Mouse (Mus musculus): Measurements from ENCODE around the gene Golga2. TPM values are rescaled to one million over a fixed set of nuclear protein-coding genes. Genes with fewer than 3 reads are reported as not detected.

Golga2 gene
- total RNA-seq, 4 experiments from 2014 or later: 87.7 to 91.0 (median 89.3) TPM

DNA sequence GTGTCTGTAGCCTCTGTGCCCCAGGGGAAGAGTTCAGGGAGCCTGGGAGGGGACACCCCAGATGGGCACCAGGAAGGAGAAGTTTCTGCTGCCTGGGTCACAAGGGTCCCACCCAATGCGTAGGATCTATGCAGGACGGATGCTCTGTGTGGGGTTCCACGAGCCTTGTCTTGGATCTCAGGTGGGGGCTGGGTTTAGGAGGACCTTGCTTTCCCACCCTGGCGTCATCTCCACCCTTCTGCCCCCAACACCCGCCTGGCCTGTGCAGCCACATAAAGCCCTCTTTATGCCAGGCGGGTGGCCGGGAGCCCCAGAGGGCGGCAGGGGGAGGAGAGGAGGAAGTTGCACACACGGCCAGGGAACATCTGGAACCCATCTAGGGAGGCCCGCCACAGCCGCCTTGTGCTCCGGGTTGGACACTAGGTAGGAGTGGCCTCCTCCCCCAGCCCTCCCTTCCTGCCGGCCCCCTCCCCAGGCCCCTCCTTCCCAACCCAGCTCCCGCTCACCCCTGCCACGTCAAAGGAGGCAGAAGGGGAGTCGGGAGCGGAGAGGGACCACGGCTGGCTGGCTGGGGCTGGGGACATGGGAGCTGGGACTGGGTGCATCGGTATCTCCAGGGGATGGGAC lies 30.7 kb downstream of the Golga2 start:
- no peak for DNase-seq (ENCODE audit: low spot score in 2 of 2)

DNA sequence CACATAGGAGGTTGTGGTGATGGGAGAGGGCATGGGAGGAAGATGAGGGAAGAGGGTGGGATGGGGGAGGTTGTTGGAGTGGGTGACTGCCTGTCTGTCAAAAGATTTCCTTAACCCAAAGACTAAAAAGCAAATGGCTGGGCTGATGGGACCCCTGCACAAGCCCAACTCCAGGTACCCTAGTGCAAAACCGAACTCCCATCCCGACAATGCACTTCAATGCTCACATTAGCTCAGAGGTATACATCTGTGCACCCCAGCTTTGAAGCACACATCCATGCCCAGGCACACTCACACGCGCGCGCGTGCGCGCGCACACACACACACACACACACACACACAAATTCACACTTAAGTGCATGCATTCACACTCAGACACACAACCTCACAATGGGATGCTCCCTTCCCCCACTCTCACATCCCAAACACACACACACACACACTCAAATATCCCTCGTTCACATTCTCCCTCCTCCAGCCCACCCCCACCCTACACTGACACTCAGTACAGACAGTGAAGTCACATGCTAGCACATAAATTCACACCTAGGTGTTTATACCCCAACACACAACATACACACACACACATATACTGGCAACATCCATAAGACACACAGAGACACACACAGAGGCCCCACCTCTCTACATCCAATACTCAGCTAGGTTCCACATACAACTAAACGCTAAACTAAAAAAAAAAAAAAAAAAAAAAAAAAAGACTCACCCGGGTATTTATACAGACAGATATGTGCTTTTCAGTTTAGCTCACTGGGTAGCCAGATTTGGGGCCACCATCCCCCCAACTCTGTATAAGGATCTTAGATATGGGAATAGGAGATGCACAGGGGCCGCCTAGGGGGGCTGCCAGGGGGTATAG lies 31.8 kb downstream of the Golga2 start:
- DNase-seq (ENCODE audit: low spot score in 2 of 2): no peak

DNA sequence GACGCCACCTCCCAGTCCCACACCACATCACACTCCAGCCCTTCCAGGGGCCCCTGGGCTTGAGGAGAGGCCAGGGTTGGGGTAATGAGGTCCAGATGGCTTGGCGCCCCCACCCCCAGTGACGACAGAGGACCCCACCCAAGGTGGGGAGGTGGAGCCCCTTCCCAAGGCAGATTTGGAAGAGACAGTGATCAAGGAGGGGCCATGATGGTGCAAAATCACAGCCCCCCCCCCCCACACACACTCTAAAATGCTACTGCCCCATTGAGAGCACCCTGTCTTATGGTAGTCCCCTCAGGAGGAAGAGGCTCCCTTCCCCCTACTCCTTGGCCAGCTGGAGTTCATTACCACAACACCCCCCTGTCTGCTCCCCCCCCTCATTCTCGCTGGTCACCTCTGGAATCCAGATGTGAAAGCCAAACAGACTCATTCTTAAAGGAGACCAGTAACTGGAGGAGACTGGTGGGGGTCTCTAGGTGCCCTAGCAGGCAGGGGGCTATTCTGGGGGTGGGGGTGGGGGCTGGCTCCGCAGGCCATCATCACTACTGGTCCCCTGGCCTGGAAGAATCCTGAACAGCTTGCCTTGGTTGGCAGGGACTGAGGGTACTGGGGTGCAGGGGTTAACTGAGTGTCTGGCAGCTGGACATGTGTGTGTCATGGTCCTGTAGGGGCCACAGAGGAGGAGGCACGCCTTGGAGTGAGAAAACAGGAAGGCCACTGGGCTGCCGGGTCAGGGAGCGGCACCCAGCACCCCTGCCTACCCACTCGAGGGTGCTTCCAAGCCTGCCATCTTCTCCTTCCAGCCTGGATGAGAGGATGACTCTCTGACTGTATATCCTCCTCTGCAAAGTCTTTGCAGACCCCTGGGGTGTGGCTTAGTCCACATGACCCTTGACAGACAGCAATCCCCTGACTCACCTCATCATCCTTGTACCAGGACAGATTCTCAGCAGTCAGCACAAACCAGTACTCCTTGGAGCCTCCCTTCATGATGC lies 32.7 kb downstream of the Golga2 start:
- no peak for DNase-seq (ENCODE audit: low spot score in 2 of 2)

DNA sequence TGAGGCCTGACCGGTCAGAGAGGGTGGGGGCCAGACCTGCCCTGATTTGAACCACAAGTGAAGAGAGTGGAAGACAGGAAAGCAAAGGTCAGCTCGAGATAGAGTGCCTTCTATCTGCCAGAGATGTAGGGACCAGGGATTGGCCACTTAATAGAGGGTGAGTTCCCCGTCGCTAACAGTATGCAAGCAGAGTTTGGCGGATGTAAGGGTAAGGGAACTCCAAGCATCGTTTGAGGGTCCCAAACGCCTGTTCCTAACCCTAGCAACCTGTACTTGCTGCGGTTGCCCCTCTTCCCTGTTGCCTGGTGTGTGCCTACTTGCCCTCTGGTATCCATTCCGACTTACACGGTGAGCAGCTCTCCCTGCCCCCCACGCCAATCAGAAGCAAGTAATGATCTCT lies 33.5 kb downstream of the Golga2 start:
- no peak for DNase-seq (ENCODE audit: low spot score in 2 of 2)

DNA sequence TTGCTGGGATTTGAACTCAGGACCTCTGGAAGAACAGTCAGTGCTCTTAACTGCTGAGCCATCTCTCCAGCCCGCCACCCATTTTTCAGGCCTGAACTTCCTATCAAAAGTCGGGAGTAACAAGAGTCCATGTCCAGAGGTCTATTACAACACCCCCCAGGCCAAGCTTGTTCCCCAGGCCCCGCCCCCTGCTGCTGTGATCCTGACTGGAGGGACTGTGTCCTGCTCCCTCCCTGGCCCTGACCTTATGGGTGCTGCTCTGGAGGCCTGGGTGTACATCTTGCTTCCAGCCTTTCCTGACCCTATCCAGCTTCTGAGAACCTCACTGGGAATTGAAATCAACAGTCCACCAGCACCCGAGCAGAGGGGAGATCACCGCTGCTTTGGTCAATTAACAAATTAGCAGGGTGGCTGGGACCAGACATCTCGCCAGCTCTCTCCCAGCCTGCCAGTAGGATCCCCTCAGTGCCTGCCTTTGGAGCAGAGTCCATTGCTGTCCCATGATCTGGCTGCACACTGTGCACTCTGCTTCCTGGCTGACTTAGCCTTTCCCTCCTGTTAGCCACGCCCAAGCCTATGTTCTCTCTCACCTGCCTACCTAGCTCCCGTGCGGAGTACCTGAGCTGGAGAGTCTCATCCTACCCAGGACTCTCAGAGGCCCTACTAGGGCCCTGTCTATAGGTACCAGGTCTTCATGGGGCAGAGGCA lies 34.6 kb downstream of the Golga2 start:
- no peak for DNase-seq (ENCODE audit: low spot score in 2 of 2)

DNA sequence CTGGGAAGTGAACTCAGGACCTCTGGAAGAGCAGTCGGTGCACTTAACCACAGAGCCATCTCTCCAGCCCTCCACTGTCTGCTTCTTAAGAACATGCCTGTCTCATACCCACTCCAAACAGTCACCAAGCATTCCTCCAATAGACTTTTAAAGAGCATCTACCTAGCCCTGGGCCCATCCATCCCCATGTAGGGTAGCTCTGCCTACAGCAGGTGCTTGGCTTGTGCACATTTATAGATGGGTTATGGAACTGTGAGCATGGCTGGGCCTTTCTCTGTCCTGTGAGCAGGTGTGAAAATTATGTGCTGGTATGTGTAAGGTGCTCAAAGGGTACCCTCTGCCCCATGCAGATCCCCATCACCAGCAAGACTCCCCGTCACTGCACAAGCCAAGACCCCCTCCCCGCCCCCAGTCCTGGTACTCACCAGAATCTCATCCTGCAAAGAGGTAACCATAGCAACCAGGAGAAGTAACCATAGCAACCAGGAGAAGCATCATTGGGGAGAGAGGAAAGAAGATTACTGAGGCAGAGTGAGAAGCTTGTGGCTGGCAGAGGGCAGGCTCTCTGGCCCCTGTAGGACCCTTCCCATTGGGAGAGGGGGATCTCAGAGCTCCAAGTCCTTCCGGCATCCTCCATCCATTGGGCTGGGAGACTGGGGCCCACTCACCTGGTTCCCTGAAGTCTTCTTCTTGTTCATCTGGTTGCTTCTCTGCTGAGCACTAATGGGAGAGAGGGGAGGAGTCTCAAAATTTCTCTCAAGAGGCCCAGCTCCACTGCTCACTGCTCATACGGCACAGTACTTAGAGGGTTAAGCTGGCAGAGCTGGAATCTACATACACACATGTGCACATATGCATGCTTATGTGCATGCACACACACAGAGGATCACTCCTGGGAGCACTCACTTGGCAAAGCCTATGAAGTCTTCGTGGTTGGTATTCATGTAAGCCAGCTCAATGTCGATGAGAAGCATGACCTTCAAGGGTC lies 35.9 kb downstream of the Golga2 start:
- no peak for DNase-seq (ENCODE audit: low spot score in 2 of 2)

DNA sequence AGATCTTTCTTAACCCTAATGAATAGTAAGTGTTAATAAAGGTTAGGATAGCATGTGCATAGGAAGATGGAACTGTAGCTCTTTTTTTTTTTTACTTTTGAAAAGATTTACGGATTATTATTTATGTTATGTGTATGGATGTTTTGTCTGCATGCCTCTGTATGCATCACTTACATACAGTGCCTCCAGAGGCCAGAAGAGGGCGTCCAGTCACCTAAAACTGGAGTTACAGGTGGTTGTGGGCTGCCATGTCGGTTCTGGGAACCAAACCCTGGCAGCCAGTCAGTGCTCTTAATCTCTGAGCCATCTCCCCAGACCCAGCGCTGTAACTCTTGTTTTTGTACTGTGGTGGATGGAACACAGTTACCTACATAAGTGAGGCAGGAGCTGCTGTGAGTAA lies 37.1 kb downstream of the Golga2 start:
- DNase-seq (ENCODE audit: low spot score in 2 of 2): no peak

DNA sequence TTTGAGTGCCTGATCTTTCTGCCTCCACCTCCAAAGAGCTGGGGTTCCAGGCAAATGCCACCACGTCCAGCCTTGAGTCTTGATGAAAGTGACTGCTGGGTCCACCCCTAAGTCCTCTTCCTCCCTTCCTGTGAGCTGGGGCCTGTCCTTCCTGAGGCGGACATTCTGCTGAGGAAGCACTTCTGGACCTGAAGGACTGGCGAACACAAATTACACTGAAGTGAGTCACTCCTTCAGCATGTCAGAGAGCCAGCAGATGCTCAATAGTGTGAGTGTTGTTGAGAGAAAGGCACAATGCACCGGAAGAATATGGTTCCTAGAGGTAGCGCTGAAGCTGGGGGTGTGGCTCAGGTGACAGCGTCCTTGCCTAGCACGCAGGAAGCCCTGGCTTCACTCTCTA lies 38.2 kb downstream of the Golga2 start:
- no peak for DNase-seq (ENCODE audit: low spot score in 2 of 2)

DNA sequence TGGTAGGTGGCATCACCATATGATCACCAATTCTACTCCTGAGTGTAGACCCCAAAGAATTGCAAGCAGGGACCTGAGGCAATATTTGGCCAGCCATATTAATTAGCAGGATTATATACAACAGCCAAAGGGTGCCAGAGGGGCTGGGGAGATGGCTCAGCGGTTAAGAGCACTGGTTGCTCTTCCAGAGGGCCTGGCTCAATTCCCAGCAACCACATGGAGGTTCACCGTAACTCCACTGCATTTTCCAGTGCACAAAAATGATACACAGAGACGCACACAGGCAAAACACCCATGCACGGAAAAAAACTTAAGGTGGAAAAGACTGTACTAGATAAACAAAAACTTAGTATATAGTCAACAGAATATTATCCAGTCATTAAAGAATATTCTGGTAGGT lies 40.0 kb downstream of the Golga2 start:
- DNase-seq (ENCODE audit: low spot score in 2 of 2): no peak

DNA sequence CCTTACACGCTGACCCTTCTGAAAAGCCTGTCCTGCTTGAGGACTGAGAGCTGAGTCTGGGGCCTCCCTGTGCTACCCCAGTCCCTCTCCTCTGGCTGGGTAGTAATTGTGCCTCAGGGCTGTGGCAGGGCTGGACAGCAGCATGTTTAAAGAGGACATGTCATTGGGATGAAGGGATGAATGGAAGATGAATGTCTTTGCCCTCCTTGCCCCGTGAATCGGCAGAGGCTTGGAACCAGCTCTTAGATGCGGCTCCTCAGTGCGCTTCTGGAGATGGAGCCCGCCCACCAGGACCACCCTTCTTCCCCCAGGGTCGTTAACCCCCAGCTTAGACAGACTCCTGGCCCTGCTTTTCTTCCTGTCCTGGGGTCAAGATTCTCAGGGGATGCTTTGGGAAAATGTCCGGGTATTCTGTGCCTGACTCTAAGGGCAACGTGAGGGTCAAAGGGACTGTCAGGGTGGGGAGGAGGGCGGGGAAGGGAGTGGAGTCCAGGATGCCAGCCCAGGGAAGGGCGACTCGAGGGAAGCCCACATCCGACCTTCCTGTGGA lies 41.8 kb downstream of the Golga2 start:
- DNase-seq (ENCODE audit: low spot score in 2 of 2): no peak

DNA sequence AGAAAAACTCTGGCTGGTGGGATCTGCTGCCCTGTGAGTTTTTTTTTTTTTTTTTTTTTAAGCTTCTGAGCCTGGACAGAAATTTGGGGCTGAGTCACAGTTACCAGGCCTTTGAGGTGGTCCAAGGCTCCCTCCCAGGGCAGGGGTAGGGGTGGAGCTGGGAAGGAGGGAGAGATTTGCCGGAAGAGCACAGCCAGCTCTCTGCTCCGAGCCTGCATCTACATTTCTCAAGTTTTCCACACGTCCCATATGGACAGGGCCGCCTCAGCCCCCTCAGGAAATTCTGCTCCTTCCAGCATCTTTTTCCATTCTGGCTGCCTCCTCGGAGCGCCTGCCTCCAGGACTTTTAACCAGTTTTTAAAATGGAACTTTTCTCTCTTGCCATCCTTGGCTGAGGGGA lies 42.3 kb downstream of the Golga2 start:
- no peak for DNase-seq (ENCODE audit: low spot score in 2 of 2)

DNA sequence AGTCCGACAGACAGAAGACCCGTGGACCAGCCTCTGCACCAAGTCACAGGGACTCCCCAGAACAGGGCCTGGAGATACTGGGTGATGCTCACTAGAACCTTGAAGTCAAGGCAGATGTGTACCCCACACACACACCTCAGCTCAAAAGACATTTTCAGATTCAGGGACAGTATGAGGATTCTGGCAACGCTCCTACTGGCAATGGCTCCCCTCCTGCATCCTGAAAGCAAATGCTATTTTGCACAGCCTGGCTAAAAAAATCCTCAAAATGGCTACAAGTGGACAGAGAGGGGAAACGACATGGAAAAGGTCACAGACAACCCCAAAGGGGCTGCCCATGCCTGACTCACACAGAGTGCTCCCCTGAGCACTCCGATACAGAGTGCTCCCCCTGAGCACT lies 45.0 kb downstream of the Golga2 start:
- DNase-seq (ENCODE audit: low spot score in 2 of 2): no peak

DNA sequence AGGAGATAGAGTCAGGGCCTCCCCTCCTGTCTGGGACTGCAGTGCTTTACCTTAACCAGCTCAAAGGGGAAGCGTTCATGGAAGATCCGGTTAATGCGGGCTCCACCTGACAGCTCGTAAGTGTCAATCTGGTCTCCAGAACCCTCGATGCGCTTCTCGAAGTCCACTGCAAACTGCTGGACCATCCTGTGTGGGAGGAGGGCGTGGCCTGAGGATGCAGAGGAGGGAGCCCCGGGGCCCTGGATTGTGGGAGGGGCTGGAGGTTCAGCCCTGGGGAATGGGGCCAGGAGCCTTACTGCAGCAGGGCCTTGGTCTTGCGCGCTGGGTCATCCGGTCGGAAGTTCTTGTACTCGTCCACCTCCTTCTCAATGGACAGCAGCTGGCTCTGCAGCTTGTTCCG lies 48.7 kb downstream of the Golga2 start:
- DNase-seq (ENCODE audit: low spot score in 2 of 2): no peak

DNA sequence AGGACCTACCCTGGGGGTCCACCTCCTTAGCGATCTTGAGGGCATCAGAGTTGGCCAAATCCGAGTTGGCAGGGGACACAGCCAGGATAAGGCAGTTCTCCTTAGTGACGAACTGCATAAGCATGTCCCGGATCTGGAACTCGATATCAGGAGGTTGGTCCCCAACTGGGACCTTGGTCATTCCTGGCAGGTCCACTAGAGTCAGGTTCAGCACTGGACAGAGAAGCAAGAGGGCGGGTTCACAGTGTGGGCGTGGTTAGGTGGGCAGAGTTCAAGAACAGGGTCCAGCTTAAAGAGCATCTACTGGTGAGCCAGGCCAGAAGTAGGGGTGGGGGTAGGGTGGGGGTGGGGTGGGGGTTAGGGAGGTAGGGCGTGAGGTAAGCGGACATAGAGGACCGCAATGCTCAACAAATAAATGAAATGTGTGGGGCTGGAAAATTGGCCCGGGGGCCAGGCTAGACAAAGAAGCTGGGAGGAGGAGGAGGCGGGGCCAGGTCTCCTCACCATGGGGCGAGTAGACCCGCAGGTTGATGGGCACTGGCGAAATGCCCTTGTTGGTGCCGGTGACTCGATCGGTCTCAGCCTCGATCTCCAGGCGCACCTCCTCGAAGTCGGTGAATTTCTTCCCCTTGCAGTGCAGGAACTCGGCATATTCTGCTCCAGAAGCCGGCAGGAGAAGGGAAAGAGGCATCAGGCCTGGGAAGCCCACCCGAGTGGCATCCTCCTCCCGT lies 52.9 kb downstream of the Golga2 start:
- DNase-seq (ENCODE audit: low spot score in 2 of 2): no peak

DNA sequence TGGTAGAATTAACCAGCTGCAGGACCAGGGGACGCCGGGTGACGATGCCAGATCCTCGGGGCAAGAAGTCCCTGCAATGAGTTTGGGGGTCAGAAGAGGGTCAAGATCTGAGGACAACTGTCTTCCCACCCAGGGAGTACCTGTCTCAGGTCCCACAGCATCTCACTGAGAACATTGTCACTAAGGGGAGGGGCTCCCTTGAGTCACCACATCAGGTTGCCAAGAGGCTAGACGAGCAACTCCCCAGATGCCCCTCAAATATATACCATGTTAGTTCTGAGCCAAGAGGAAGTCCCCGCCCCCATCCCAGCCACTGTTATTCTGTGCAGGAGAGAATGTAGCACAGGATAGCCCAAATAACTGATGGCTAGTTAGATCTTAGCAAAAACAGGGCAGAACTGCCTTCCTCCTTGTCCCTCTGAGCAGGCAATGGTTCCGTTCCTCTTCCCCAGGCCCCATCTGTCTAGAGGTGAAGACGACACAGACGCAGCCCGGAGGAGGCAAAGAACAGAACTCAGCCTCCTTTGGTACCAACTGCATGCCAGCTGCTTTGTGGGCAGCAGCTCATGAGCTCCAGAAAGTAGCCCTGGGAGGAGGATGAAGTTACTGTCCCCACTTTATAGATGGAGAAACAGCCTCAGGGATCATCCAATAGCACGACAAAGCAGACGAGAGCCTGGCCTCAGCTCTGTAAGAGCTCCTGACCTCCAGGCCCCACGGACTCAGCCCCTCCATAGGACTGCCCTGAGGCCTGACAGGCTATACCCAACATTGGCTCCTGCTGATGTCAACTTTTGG lies 53.9 kb downstream of the Golga2 start:
- DNase-seq (ENCODE audit: low spot score in 2 of 2): peak in 1 of 2 experiments; percentile 80

DNA sequence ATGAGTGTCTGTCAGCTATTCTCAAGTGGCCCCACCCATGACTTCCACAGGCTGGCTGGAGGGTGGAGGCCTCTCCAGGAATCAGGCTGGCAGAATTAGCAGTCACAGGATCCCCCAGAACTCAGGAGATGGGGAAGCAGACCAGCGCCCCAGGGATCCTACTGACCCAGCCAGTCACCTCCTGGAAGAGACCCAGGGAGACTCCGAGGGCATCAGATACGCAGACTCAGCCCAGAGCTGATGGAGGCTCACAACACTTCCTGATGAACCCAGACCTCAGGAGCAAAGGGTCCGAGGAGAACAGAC lies 54.4 kb downstream of the Golga2 start:
- no peak for DNase-seq (ENCODE audit: low spot score in 2 of 2)

DNA sequence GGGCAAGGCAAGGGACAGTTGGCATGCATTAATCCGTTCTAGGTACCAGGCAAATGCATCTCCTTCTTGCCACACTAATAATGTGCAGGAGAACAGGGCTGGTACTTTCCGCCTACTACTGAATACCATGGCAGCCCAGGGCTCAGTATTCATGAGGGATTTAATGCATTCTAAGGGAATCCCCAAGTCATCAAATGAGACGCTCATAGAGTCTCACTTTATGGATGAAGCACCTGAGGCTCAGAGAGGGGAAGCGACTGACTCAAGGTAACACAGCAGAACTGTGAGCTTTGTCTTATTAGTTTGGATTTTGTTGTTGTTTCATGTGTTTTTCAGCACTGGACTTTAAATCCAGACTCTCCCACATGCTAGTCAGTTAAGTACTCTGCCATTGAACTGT lies 54.9 kb downstream of the Golga2 start:
- no peak for DNase-seq (ENCODE audit: low spot score in 2 of 2)
